Mouse (Mus musculus) lung, embryonic 14.5 days (tissue): ENCODE data around the gene Abcb4. TPM values are rescaled to one million over a fixed set of nuclear protein-coding genes. Genes with fewer than 3 reads are reported as not detected.

Experiments used
- ATAC-seq: fragments of 200-750 bp; cut with Nextera tagmentation; 2 replicates; pipeline ENCODE4 v1.8.0; 2017; ENCODE audit warnings: mild to moderate bottlenecking, moderate TSS enrichment, moderate library complexity; ENCODE audit not compliant: insufficient read depth
- DNase-seq: peaks from one replicate; pipeline ENCODE4 v3.0.0-alpha.2; 2015
- H3K27ac ChIP-seq: fragments of 300-500 bp; sonication (generic); 2 replicates; pipeline ENCODE4 v1.5.1; 2014; ENCODE audit warnings: low read depth, mild to moderate bottlenecking, moderate library complexity
- H3K27me3 ChIP-seq: fragments of 300-500 bp; sonication (generic); 2 replicates; pipeline ENCODE4 v1.6.1; 2014; ENCODE audit warnings: low read length, control low read depth; ENCODE audit not compliant: insufficient read depth
- H3K36me3 ChIP-seq: fragments of 300-500 bp; sonication (generic); 2 replicates; pipeline ENCODE4 v1.6.1; 2014; ENCODE audit warnings: control low read depth; ENCODE audit not compliant: insufficient read depth
- H3K4me1 ChIP-seq: fragments of 300-500 bp; sonication (generic); 2 replicates; pipeline ENCODE4 v1.6.1; 2014; ENCODE audit warnings: antibody characterized with exemption, control low read depth; ENCODE audit not compliant: insufficient read depth
- H3K4me2 ChIP-seq: fragments of 300-500 bp; sonication (generic); 2 replicates; pipeline ENCODE4 v1.6.1; 2014; ENCODE audit warnings: mild to moderate bottlenecking
- H3K4me3 ChIP-seq: fragments of 300-500 bp; sonication (generic); 2 replicates; pipeline ENCODE4 v1.5.1; 2014; ENCODE audit warnings: low read depth, low read length
- H3K9ac ChIP-seq: fragments of 300-500 bp; sonication (generic); 2 replicates; pipeline ENCODE4 v1.6.1; 2014
- H3K9me3 ChIP-seq: fragments of 300-500 bp; sonication (generic); 2 replicates; pipeline ENCODE4 v1.6.1; 2016; ENCODE audit warnings: low read depth, low read length, control low read depth
- CTCF ChIP-seq: IDR thresholded peaks from 2 replicates; pipeline ENCODE4 v1.5.1; 2016; ENCODE audit warnings: antibody characterized with exemption, low read depth
- WGBS: fragments of 180-500 bp; shearing (Covaris S2); extraction: QIAGEN DNeasy Blood & Tissue Kit; methylation state at CpG from one replicate; pipeline ENCODE4 v1.1.7; 2014; 5-methylcytosine and 5-hydroxymethylcytosine counted together
- polyA plus RNA-seq: library from polyadenylated mRNA; unstranded; fragments of >200 nt; fragmentation: Nextera tagmentation; extraction: Ambion mirVana; gene quantifications from 2 replicates; pipeline ENCODE4 v1.2.1, GENCODE M21; 2014

The Abcb4 gene
- polyA plus RNA-seq, 1 experiment from 2014 or later = 0.22 TPM

GRCm38 (mm10) chr5:8866366-8866765 lies 27.2 kb upstream of the Abcb4 start:
- Histone ChIP-seq H3K27me3 (no peaks in the 10 kb centered on the region), H3K4me2 (no peak overlapping the region), H3K27ac (no peak overlapping the region), H3K9me3 (no peaks in the 10 kb centered on the region), H3K4me1 (no peaks in the 10 kb centered on the region), H3K36me3 (no peaks in the 10 kb centered on the region), H3K4me3 (no peak overlapping the region), H3K9ac (no peak overlapping the region)
- TF ChIP-seq CTCF = no peak
- ATAC-seq (no peak), DNase-seq (no peak)
- WGBS = 78% methylated on average over 5 of the region's 5 CpGs

GRCm38 (mm10) chr5:8868019-8868418 lies 25.5 kb upstream of the Abcb4 start:
- H3K9ac ChIP-seq = no peak overlapping the region
- H3K4me2 ChIP-seq = no peak overlapping the region
- H3K27ac ChIP-seq = no peak overlapping the region
- 10% methylated on average over 1 of the region's 1 CpGs for WGBS
- no peaks in the 10 kb centered on the region for H3K27me3 ChIP-seq
- H3K36me3 ChIP-seq = no peaks in the 10 kb centered on the region
- ATAC-seq (no peak; the same call in 1 of the 2 replicates), DNase-seq (peak; percentile 52)
- TF ChIP-seq CTCF = peak; percentile 37
- no peak overlapping the region for H3K4me3 ChIP-seq
- no peaks in the 10 kb centered on the region for H3K4me1 ChIP-seq
- no peaks in the 10 kb centered on the region for H3K9me3 ChIP-seq

- WGBS = 84% methylated on average over 6 of the region's 6 CpGs
- H3K4me3 ChIP-seq = no peak overlapping the region
- no peak overlapping the region for H3K4me2 ChIP-seq
- H3K9me3 ChIP-seq = no peaks in the 10 kb centered on the region
- H3K36me3 ChIP-seq = no peaks in the 10 kb centered on the region
- H3K4me1 ChIP-seq = no peaks in the 10 kb centered on the region
- DNase-seq = no peak
- no peak overlapping the region for H3K9ac ChIP-seq
- no peaks in the 10 kb centered on the region for H3K27me3 ChIP-seq
- TF ChIP-seq CTCF = no peak
- ATAC-seq = no peak
- no peak overlapping the region for H3K27ac ChIP-seq
Measured at GRCm38 (mm10) chr5:8872979-8873915, 20.3 kb upstream of the Abcb4 start.

DNA sequence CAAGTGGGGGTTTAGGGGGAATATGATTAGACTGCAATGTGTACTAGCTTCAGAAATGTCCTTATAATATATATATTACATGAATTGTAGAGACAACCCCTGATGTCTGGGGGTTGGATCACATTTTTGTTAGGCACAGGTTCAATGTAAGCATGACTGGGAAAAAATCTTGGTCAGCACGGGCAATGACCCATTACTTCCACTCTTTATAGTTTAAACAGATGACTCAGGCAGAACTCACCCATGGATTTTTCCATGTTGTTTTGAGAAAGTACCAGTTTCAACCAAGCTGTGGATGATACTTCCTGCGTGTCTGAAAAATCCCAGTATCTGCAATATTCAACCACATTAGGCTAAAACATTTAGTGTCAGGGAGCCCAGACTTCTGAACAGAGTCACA lies 16.4 kb upstream of the Abcb4 start:
- no peak for ATAC-seq

GRCm38 (mm10) chr5:8877800-8878199 lies 15.7 kb upstream of the Abcb4 start:
- no peak for ATAC-seq
- no peak overlapping the region for H3K9ac ChIP-seq
- H3K27ac ChIP-seq = no peak overlapping the region
- TF ChIP-seq CTCF = no peak
- no peaks in the 10 kb centered on the region for H3K4me1 ChIP-seq
- no peaks in the 10 kb centered on the region for H3K9me3 ChIP-seq
- no peak for DNase-seq
- 66% methylated on average over 5 of the region's 5 CpGs for WGBS
- no peak overlapping the region for H3K4me2 ChIP-seq
- no peaks in the 10 kb centered on the region for H3K27me3 ChIP-seq
- no peak overlapping the region for H3K4me3 ChIP-seq
- H3K36me3 ChIP-seq = no peaks in the 10 kb centered on the region

More for the DNA sequence above, 16.4 kb upstream of the Abcb4 start:
- no peaks in the 10 kb centered on the region for H3K27me3 ChIP-seq
- no peaks in the 10 kb centered on the region for H3K36me3 ChIP-seq
- no peak for DNase-seq
- TF ChIP-seq CTCF = no peak
- no peak overlapping the region for H3K9ac ChIP-seq
- H3K4me2 ChIP-seq = no peak overlapping the region
- H3K27ac ChIP-seq = no peak overlapping the region
- H3K4me1 ChIP-seq = no peaks in the 10 kb centered on the region
- no peaks in the 10 kb centered on the region for H3K9me3 ChIP-seq
- H3K4me3 ChIP-seq = no peak overlapping the region
- WGBS = 63% methylated on average over 2 of the region's 2 CpGs

DNA sequence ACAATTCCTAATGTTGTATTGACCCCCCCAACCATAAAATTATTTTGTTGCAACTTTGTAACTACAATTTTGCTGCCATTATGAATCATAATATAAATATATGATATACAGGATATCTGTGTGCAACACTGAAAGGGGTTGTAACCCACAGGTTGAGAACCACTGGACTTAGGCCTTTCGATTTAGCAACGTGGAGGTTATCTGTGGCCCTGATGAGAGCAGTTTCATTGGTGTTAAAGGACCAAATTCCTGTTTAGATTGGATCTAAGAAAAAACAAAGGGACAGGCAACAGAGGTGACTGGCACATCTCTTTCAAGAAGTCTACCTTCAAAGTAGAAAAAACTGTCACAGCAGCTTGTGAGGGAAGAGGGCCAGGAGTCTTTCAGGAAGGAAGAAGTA lies 7.7 kb upstream of the Abcb4 start:
- no peak overlapping the region for H3K9ac ChIP-seq
- no peak for ATAC-seq
- TF ChIP-seq CTCF = no peak
- H3K4me3 ChIP-seq = no peak overlapping the region
- no peak for DNase-seq
- no peaks in the 10 kb centered on the region for H3K4me1 ChIP-seq
- no peaks in the 10 kb centered on the region for H3K9me3 ChIP-seq
- no peaks in the 10 kb centered on the region for H3K27me3 ChIP-seq
- H3K36me3 ChIP-seq = no peaks in the 10 kb centered on the region
- H3K27ac ChIP-seq = no peak overlapping the region
- H3K4me2 ChIP-seq = no peak overlapping the region
- WGBS = 83% methylated on average over 2 of the region's 2 CpGs

GRCm38 (mm10) chr5:8894104-8894425 lies 548 bp downstream of the Abcb4 start:
- Histone ChIP-seq H3K4me3 (peak overlapping the region; percentile 54), H3K9me3 (no peaks in the 10 kb centered on the region), H3K4me2 (peak overlapping the region; percentile 94), H3K27ac (no peak overlapping the region), H3K4me1 (no peaks in the 10 kb centered on the region), H3K36me3 (no peaks in the 10 kb centered on the region), H3K9ac (peak overlapping the region; percentile 48), H3K27me3 (peaks cover 10% of the 10 kb centered on the region; the same call in 1 of the 2 replicates)
- DNase-seq = peak; percentile 41
- WGBS = 6% methylated on average over 15 of the region's 15 CpGs
- no peak for TF ChIP-seq CTCF
- no peak; the same call in 1 of the 2 replicates for ATAC-seq
